Mouse (Mus musculus): Measurements from ENCODE around the gene Cldn10.
A peak's percentile ranks its signal among the peaks of the same experiment; 100 is the strongest.

Cldn10 gene

DNA sequence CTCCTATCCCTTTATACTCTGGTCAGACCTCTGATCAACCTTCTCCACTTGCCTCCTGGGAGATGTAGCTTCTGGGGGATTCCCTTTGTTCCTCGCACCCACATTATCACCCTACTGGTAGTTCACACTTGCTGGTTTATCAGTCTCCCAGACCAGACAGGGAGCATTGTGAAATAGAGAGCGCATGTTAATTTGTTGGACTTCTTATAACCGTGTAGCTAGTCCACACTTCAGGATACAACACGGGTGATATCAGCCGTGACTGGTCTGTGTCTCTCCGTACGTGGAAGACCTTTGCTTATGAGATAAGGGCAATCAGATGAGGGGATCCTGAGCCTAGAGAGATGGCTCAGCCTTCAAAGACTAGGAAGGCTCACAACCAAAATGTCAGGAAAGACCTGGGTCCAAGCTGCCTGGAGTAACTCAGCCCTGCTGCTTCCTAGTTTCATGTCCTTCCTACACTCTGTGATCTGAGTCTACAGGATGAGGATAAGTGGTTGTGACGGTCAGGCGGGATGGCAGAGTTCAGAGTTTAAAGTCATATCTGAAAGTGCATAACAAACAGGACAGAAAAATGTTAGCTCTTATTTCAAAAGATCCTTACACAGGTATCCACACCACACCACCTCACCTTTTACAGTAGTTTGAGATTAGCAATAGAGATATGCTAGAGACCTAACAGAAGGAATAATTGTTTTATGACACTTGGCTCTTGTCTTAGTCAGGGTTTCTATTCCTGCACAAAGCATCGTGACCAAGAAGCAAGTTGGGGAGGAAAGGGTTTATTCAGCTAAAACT is 78.5 kb downstream of the Cldn10 start:
- no peak for DNase-seq

DNA sequence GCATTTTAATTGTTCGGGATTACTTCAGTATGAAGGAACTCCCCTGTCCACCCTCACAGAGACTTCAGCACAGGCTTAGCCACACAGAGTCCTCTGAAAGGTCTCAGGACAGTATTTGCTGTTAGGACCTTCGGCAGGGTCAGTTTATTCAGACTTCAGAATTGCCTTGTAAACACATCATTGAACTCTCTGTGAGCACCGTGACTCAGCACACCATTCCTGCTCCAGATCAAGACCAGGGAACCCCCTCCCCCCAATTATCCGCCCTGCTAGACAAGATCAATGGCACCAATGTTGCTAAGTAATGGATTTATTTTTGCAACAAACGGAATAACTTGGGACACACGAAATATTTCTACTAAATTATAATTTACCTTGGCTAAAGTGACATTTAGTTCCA is 79.7 kb downstream of the Cldn10 start:
- no peak for DNase-seq

DNA sequence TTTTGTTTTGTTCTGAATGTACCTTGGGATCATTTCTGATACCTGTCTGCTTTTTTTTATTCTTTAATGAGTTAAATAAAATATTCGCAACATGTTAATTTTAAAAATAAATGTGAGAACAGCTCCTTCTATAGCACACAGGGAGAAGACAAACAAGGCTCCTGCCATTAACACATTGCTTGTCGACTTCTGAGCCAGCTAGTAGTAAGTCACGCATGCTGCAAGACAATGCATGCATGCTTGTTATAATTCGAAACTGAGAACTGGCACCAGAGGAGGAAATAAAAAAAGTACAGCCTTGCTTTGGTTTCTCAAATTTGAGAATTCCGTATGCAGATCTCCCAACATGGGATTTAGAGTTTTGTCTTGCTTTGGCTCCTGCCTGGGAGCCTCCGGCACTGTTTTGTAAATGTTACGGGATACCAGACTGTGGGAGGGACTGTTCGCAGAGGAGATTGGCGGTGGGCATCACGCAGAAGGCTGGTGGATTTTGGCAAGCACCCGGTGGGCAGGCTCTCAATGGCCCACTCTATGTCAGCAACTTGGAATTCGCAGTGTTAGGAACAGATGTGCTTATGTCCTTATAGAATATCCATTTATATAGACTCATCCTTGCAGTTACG is 80.5 kb downstream of the Cldn10 start:
- no peak for DNase-seq

DNA sequence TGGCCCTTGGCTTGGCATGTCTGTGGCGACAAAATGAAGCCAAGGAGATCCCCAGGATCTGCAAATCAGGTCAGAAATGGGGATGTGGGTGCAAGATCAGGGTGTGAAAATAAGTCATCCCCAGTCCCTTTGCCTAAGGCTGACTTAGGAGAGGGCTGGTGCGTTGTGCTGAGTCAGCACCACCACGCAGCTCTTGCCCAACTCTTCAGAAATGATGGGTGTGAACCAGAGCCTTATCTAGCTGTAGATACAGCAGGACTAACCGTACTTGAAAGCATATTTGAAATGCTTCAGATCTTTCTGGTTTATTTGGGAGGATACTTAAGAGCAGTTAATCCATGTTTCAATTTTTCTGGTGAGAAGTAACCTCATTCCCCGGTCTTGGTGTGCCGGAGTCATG is 82.0 kb downstream of the Cldn10 start:
- no peak for DNase-seq

DNA sequence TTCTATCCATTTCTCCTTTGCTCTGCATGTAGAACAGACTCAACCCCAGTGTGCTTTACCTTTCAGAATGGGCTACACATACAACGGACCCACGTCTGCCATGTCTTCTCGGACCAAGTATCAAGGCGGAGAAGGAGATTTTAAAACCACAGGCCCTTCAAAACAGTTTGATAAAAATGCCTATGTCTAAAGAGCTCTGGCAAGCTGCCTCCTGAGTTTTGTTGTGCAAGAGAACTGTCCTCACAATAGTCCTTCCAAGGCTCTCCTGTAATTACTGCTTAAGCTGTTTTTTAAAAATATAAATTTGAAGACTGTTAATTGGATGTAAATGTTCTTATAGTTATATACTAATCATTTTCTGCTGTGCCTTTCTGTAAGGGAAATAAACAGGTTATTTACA is 86.4 kb downstream of the Cldn10 start:
- DNase-seq, result no peak

DNA sequence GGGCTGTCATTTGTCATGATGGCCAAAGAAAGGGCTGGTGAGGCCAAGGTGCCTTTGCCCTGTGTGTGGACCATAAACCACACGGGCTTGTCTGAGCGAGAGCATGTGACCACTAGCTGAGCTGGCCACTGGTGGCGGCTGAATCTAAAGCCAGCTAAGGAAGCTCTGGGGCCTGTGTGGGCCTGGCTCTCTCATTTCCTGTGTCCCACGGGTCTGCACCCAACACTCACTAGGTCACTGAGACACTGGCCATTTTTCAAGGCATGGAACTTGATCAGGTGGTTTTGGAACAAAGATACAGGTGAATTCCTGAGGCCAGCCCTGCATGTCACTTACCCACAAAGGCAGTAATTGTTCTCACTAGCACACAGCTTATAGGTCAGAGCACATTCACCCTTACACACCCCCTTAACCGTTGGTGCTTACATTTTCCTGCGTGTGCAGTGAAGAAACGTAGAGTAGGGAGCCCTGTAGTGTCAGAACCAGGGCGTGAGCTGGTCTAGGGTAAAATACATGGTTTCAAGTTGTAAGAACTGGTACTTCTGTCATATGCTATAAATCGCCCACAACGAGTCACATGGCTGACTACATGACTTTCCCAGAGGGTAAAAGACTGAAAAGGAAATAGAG is 87.2 kb downstream of the Cldn10 start:
- DNase-seq, result no peak

DNA sequence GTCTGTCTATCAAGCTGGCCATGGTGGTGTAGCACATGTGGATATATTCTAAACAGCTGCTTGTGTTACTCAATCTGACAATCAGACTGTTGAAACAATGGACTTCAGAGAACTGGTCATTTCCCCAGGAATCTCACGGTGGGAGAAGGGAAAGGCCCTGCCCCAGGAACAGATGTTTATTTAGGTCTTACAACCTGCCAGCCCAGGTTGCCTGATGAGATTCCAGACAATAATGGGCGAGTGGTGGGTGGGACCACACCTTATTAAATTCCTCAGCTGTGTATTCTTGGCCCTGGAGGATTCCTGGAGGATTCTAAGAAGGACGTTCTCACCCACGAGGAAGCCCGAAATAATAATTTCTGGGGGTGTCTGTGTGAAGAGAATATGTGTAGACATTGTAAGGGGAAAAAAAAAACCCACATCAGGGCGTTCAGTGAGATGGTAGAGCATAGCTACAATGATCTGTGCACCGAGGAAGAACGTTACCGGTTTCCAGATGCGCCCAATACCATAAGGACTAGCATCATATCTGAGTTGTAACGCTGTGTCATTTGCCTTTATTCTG is 90.7 kb downstream of the Cldn10 start:
- no peak for DNase-seq

DNA sequence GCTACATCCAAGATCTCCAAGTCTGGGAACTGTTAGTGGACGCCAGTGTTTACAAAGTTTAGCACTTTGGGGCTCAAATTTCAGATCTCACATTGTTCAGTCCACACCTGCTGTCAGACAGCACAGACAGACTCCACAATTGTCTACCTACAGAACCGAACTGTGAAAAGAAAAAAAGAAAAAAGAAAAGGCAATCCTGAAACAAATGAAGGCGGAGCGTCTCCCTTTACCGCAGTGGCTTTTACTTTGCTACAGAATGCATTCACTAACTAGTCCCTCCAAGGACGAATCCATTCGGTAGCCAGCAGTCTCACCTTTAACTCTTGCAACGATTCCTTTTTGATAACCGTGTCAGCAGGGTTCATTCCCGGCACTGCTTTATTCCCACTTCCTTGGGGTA is 93.0 kb downstream of the Cldn10 start:
- DNase-seq, result no peak

DNA sequence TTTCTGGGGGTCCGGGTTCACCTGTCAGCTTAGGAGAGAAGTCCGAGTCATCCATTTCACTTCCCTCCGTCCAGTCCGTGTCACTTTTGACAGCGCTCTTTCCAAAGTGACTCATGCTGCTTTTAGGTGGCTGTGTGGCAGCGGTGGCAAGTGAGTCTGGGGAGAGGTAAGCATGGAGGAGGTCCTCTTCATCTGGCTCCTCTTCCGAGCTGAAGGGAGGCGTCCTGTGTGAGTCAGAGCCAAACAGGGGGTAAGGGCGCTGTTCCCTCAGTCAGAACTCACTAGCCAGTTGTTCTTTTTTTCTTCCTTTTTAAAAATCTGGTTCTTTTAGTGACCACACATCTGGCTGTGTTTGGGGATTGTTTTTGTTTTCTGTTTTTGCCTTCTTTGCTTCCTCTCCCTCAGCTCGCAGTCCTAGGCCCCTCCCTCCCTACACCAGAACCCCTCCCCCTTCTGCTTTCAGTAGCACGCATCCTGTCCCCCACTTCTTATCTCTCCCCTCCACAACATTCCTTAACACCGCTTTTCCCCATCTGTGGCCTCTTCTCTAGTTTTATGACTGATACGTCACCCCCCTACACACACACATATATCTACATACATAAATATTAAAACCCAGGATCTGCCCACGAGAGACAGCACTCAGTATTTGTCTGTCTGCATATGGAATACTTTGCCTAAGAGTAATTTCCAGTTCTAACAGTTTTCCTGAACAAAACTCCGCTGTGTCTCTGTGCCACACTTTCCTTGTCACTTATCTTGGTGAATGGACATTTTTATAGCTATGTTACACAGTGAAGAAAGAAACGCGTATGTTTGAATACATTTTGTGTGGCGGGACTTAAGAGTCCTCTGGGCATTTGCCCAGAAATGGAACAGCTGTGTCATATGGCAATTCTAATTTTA is 95.9 kb downstream of the Cldn10 start:
- no peak for DNase-seq

DNA sequence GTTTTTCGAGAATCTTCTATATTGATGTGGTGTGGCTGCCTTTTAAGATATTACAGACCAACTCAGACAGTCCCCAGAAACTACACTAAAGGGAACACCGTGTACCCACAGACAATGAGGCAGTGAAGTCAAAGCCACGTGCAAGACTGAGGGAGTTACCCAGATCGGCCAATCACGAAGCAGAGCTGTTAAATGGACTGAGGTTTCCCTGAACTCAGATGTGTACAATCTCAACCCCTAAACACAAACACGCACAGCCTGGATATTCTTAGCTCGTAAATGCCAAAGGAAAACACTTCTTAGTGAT is 96.5 kb downstream of the Cldn10 start:
- no peak for DNase-seq

DNA sequence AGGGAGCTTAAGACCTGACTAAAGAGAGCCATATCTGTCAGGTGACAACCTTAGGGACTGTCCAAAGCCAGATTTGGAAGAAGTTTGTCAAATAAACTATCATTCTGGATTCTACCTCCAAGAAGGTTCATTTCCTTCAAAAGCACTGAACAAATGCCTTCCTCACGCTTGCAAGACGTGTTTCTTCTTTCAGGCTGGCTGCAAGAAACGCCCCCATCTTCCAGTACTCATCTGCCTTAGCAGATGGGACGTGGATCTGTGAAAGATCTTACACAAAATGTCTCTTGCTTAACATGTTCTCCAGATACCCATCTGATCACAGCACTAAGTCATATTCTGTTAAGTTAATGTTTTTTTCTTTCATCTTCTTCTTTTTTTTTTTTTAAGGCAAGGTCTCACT is 102.4 kb downstream of the Cldn10 start:
- DNase-seq, result no peak

DNA sequence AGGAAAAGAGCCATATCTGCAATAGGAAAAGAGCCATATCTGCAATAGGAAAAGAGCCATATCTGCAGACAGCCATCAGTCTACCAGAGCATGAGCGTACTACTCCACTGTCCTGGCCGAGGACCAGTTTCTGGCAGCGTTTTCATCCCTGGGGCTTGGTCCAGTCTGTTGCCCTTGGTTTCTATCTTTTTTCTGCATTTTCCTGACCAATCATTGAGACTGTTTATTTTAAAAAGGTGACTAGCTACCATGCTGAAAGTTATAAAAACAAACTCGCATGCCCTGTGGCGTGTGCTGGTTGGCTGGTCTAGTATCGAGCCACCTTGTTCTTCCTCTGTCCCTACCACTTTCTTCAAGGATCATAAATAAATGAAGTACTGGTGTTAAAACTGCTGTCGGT is 107.5 kb downstream of the Cldn10 start:
- DNase-seq, result no peak

DNA sequence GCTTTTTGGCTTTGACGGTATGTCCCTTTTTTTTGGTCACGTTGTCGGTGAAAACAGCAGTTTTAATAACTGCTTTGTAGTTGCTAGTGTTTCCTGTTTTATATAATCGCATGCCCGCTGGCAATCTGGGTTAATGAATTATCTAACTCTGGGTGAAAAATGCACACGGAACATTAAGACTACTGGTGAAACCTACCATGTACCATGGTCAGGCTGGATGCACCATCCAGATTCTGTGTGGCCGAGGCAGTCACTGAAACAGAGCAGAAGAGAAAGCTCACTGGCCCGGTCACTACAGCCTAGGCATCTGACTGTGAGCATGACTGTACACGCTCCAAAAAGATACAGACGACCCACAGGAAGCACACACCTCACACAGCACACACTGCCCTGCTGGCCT is 107.9 kb downstream of the Cldn10 start:
- no peak for DNase-seq

DNA sequence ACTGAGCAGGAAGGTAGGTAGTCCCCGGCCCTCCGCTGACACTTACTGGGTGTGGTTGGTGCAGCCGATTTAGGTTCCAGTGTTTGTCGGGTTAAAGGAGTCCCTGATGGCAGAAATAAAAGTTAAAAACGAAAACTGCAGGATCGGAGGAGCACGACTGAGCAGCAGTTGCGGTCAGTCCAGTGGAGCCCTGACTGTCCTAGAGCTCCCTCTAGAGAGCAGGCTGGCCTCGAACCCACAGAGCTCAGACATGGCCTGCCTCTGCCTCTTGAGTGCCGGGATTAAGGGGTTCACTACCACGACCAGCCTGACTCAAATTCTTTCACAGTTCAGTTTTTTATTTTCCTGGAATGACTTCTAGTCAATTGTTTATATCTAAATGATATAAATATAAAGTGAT is 112.2 kb downstream of the Cldn10 start:
- DNase-seq, result peak; percentile 32

DNA sequence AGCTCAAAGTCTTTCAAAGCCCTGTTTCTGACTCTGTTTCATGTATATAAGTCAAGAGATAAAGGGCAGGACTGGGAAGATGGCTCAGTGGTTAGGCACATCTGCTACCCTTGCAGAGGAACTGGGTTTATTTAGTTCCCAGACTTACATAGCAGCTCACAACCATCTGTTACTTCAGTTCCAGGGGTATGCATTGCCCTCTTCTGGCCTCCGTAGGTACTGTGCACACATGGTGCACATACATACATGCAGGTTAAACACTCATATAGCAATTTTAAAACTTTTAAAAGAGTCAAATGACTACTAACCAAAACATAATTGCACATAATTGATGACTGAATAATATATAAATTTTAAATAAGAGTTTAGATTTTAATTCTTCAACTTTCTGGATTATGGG is 113.2 kb downstream of the Cldn10 start:
- no peak for DNase-seq

DNA sequence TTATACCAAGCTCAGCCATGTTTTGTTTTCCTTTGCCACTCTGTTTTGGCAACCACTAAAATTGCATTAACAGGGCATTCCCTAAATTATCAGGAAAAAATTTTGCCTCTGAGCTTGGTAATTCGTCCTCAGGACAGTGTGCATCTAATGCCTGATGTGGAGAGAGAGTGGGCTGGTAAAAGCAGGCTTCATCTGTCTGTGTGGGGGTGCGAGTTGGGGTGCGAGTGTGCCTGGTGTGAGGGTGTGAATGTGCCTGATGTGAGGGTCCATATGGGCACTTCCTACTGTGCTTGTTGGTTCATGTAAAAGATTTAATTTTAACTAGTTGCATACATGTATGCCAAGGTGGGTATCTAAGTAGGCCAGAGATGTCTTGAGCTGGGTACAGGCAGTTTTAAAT is 115.7 kb downstream of the Cldn10 start:
- no peak for DNase-seq

DNA sequence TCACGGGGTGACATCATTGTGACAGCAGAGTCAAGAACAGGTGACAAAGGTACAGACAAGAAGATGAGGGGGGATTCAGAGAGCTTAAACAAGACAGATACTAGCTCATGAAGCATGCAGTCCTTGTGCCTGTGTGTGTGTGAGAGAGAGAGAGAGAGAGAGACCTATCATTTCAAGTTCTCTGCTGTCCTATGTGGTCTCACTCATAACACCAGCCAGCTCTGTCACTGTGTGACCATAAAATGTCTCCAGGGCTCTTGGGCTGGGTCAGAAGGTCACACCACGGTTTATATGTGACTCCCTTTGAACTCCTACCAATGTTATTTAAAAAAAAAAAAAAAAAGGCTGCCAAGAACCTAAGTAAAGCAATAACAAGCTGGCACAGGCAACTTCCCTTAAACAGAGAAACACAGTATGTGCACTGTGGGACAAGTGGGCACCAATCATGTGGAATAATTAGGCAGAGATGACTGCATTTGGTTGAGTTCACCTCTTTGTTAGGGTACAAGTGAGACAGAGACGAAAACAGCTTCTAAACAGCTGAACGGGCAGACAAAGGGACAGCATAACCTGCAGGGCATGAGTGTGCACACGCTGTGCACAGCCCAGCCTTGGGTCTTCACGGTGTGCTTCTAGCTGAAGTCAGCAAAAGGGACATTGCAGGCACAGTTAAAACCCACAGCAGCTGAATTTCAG is 116.3 kb downstream of the Cldn10 start:
- DNase-seq, result no peak

DNA sequence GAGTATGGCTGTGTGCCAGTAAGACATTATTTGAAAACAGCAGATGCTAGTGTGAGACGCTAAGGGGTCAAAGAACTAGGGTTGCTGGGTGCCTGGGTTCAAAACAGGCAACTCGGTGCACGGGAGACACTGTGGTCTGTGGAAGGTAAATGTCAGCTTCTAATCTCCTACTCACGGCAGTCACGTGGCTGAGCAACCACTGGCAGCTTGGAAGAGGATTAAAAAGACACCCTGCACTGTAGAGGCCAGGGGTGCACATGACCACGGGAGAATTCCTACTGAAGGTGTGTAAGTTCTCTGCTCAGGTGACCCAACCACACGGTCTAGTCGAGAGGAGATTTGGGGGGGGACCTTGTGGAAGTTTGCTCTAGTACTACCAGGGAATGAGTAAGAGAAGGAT is 119.9 kb downstream of the Cldn10 start:
- no peak for DNase-seq

DNA sequence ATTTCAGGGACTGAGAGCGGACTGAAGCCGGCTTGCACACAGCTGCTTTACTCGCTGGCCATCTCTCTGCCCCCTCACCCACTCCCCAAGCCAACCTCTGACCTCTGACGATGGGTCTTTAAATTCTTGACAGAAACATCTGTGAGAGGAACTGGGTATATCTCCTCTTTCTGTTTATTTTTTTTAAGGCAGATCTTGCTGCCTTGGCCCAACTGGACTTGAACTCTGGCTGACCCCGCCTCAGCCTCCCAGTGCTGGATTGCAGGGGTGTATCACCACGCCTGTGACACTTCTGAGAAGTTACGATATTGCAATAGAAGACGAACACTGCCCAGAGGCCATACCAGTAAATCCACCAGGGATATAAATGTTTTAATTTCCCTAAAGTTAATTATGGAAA is 122.2 kb downstream of the Cldn10 start:
- DNase-seq, result no peak

DNA sequence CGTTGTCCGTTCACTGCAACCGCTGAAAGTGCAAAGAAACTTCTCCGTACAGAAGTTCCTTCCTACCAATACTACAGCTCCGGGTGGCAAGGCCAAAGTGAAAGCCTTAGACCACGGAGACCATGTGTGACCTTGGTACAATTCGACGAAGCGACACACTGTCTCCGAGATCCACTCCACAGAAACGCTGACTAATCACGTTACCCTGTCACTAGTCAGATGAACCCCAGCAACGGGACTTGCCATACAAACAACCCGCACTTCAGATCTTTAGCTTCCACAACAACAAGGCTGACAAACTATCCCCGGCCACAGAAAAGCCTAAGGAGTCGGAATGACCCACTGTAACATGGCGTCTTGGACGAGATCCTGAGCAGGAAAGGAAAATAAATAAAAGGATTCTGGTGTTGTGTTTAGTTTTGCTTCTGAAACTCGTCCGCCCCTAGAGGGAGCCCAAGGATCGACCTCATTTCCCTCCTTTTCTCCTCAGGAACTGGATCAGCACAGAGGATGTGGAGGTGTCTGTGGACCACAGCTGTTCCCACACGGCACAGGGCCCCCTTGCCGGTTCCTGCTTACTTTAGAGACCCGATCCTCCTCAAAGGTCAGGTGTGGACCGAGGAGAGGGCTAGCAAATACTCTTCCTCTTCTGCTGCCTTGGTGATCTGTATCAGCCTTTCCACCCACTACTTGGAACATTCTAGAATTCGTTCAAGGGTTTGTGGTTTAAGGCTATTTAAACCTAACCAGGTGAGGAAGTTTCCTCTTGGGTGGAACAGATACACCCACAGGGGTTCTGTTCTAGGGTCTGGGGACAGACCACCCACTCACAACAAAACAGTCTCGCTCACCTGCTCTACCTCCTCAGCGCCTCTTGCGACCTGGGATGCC is 122.9 kb downstream of the Cldn10 start:
- peak; percentile 73 for DNase-seq

DNA sequence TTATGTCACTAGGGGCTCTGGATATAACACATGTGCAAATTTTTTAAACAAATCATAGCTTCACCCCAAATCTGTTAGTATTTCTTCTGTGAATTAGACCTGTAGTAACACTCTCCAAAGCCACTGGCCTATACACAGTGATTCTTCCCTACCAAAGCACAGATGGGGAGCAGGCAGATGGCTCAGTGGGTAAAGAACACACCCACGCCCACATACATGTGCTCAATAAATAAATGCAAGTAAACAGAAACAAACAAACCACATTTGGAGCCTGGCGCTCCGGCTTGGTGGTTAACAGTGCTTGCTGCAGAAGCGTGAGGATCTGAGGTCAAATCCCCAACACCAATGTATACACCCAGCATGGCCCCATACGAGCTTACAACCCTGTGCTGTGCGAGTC is 123.8 kb downstream of the Cldn10 start:
- DNase-seq, result no peak

DNA sequence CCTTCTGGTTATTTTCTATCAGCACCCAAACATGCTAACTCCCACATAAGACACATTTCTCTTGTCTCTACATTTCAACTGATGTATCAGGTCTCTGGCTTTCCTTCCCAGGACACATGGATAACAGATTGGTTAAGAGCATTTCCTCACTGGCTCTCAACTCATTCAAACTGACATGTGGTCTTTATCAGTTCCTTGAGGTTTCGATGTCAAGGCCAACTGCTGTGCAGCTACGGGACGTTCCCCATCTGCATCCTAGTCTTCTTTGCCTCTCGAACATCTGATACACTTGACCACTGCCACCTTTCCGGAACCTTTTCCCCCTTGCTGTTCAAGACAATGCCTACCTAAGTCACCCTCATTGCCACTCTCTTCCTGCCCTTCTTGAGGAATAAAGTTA is 125.9 kb downstream of the Cldn10 start:
- no peak for DNase-seq
